Mouse (Mus musculus) induced T-regulatory cell, adult 2 months (primary cell): ENCODE measurements around the gene Basp1.

Source experiments
- DNase-seq: peaks from one replicate; pipeline ENCODE4 v3.0.0-alpha.2; 2012; ENCODE audit warnings: low read depth

The Basp1 gene

GRCm38 (mm10) chr15:25363636-25364035 is 49.9 kb downstream of the Basp1 start:
- DNase-seq: no peak

- no peak for DNase-seq
These were observed 52.7 kb downstream of the Basp1 start for GRCm38 (mm10) chr15:25360825-25361224.

- DNase-seq: no peak
These were observed 54.9 kb downstream of the Basp1 start for GRCm38 (mm10) chr15:25358680-25359097.

- DNase-seq: no peak
These were observed 58.2 kb downstream of the Basp1 start for GRCm38 (mm10) chr15:25355339-25355738.

DNA sequence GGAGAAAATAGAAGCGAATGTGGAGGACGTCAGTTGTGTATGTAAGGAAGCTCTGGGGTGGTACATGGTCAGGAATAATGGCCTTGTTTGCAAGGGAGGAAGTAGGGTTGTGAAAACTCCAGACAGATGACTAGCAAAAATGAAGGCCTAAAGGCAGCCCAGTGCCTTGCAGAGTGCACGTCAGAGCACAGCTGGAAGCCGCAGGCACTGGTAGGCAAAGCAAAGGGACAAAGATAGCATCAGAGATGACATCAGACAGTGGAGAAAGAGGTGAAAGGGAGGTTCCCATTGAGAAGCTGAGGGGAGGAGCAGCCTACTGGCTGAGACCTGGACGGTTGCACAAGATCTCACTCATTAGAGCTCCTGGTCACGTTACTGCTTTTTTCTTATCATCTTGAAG is 58.8 kb downstream of the Basp1 start:
- DNase-seq: no peak

GRCm38 (mm10) chr15:25353498-25353897 is 60.1 kb downstream of the Basp1 start:
- DNase-seq: no peak

- no peak for DNase-seq
These were observed 70.3 kb downstream of the Basp1 start for GRCm38 (mm10) chr15:25343263-25343662.

DNA sequence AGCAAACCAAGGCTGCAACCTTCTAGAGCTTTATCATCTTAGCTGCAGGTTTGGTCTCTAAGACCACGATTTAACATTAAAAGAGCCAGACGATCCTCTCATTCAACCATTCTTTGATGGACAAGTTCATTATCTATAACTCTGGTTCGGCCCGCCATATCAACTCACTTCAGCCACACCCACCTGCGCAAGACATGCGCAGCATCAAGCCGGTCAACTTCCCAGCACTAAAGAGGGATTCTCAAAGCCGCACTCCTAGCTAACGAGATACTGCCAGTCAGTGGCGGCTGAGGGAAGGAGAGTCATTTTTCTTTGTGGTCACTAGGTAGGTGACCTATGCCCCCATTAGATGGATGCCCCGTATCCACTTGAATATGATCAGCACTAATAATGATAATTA is 78.3 kb downstream of the Basp1 start:
- no peak for DNase-seq

DNA sequence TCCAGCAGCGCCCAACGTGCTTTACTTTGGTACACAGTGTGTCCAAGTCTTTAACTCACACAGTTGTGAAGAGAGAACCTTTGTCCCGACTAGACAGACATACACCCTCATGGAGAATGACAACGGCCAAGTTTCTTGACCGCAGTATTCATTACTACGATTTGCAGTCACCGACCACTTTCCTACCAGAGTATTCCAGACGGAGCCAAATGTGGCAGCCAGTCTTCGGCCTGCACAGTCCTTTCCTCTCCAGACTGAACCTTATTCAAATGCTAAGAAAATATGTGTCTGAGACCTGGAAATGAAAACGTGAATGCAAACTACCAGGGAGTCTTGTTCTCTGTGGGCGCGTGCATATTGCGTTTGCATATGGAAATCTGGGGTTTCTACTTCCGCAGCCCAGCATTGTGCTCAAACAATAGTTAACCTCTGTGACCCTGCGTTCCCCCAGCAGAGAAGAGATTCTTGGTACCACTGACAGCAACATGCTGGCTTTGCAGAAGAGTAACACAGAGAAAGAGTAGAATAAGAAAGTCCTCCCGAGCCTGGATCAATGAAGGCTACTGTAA is 81.6 kb downstream of the Basp1 start:
- DNase-seq: no peak

GRCm38 (mm10) chr15:25330946-25331345 is 82.6 kb downstream of the Basp1 start:
- no peak for DNase-seq

- no peak for DNase-seq
These were observed 91.0 kb downstream of the Basp1 start for GRCm38 (mm10) chr15:25322601-25323000.

DNA sequence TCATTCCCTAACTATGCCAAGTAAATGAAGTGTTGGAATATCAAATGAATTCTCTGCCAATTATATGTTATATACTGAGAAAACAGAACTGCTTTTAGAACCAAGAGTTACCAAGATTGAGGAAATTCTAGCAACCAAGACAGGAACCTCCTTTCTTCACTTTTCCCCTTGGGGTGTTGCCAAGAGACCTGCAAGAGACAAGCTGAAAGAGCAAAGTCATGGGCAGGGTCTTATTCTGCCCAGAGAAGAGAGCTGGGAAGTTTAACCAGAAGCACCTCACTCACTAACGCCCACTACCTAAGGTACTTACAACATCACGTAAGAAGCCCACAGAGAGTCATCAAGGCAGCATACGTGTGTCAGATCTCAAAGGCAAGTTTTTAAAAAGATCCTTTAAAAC is 91.5 kb downstream of the Basp1 start:
- no peak for DNase-seq

DNA sequence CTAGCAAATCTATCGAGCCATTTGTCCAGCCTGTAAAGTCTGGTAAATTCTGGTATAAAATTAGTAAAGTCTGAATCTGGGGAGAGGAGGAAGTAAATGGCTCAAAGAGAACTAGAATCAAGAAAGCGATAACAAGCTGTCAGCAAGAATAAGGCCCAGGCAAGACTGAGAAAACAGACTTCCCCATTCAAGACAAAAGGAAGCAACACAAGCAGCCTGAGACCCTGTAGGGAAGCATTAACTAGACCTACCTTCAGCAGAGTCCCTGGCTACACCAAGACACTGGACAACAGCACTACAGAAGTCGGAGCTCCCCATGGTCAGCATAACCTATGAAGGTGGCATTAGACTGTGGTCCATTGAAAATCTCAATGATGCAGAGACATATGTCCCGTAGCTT is 91.9 kb downstream of the Basp1 start:
- DNase-seq: no peak

- DNase-seq: no peak
These were observed 99.1 kb downstream of the Basp1 start for GRCm38 (mm10) chr15:25314471-25314870.
